Mouse (Mus musculus) spleen, adult 12 weeks (tissue): ENCODE measurements around the gene Zc2hc1c.

Experiments
- DNase-seq: peaks from one replicate; pipeline ENCODE4 v3.0.0; 2022; ENCODE audit warnings: low spot score

Zc2hc1c gene

GRCm38 (mm10) chr12:85284331-85284730 lies 4.1 kb upstream of the Zc2hc1c start:
- no peak for DNase-seq

GRCm38 (mm10) chr12:85284996-85285395 lies 3.4 kb upstream of the Zc2hc1c start:
- no peak for DNase-seq

GRCm38 (mm10) chr12:85286941-85287340 lies 1.4 kb upstream of the Zc2hc1c start:
- DNase-seq = no peak

GRCm38 (mm10) chr12:85287809-85288485 lies 444 bp upstream of the Zc2hc1c start, which contains the start of gene Acyp1:
Acyp1 (minus strand) TSS chr12:85288438.
- DNase-seq = peak; percentile 40

- DNase-seq = no peak
Measured at GRCm38 (mm10) chr12:85289157-85290000, 988 bp downstream of the Zc2hc1c start.

GRCm38 (mm10) chr12:85290633-85291032 lies 2.2 kb downstream of the Zc2hc1c start:
- DNase-seq = no peak

GRCm38 (mm10) chr12:85291541-85291940 lies 3.1 kb downstream of the Zc2hc1c start:
- DNase-seq = no peak

GRCm38 (mm10) chr12:85292288-85292687 lies 3.9 kb downstream of the Zc2hc1c start:
- DNase-seq = no peak

GRCm38 (mm10) chr12:85292906-85293305 lies 4.5 kb downstream of the Zc2hc1c start:
- DNase-seq = no peak

GRCm38 (mm10) chr12:85295506-85295905 lies 7.1 kb downstream of the Zc2hc1c start:
- DNase-seq = no peak

GRCm38 (mm10) chr12:85296915-85297314 lies 8.5 kb downstream of the Zc2hc1c start:
- no peak for DNase-seq

- no peak for DNase-seq
Measured at GRCm38 (mm10) chr12:85297345-85297997, 9.1 kb downstream of the Zc2hc1c start.

- no peak for DNase-seq
Measured at GRCm38 (mm10) chr12:85298127-85298834, 9.9 kb downstream of the Zc2hc1c start.

- DNase-seq = no peak
Measured at GRCm38 (mm10) chr12:85298835-85299180, 10.4 kb downstream of the Zc2hc1c start.

GRCm38 (mm10) chr12:85303256-85303655 lies 14.9 kb downstream of the Zc2hc1c start:
- DNase-seq = no peak

GRCm38 (mm10) chr12:85304725-85305124 lies 16.3 kb downstream of the Zc2hc1c start:
- DNase-seq = peak; percentile 22

- peak; percentile 73 for DNase-seq
Measured at GRCm38 (mm10) chr12:85305247-85305892, 17.0 kb downstream of the Zc2hc1c start.

- no peak for DNase-seq
Measured at GRCm38 (mm10) chr12:85308651-85309050, 20.3 kb downstream of the Zc2hc1c start.

GRCm38 (mm10) chr12:85330153-85330552 lies 41.8 kb downstream of the Zc2hc1c start:
- DNase-seq = no peak

- no peak for DNase-seq
Measured at GRCm38 (mm10) chr12:85337567-85338311, 49.3 kb downstream of the Zc2hc1c start.

GRCm38 (mm10) chr12:85338815-85339214 lies 50.4 kb downstream of the Zc2hc1c start:
- DNase-seq = no peak
